In the genomic region with DNA sequence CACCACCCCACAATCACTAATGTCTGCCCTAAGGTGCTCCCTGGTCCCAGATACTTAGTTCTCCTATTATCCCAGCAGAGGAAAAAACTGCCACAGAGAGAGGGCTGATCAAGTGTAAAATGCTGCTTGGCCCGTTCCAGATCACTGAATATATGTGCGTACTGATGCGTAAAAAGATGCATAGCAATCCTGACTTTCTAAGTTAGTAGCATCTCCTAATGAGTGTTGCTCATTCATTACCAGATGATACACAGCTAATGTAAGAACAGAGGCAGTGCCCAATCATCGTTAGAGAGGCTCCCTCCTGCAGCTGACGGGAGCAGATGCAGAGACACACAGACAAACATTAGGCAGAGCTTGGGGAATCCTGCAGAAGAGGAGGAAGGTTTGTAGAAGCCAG, we compare ENCODE assay signal across 25 mouse cellular contexts.
"Had no signal": no experiment of that assay in that cellular context is flagged by ENCODE, and none has a peak within 500 bp of the region (broad histone marks: within the 10 kb centered on the region; RNA-seq: fewer than 3 reads in every experiment).

No protein-coding gene starts in this region.

- H3K27me3 ChIP-seq: heart, embryonic 12.5 days; hindbrain, embryonic 12.5 days; intestine, embryonic 15.5 days; liver, embryonic 12.5 days had no signal

- H3K4me1 ChIP-seq: heart, embryonic 10.5 days; heart, embryonic 12.5 days; hindbrain, embryonic 10.5 days; hindbrain, embryonic 12.5 days; intestine, embryonic 15.5 days; limb, embryonic 12.5 days; liver, embryonic 12.5 days had no signal

- H3K36me3 ChIP-seq: heart, embryonic 10.5 days; heart, embryonic 12.5 days; hindbrain, embryonic 10.5 days; hindbrain, embryonic 12.5 days; intestine, embryonic 15.5 days; limb, embryonic 10.5 days; limb, embryonic 12.5 days; liver, embryonic 12.5 days had no signal

- H3K9ac ChIP-seq: forebrain, postnatal 0 days; heart, embryonic 12.5 days; hindbrain, embryonic 12.5 days; hindbrain, embryonic 14.5 days; intestine, embryonic 15.5 days; limb, embryonic 12.5 days; liver, embryonic 12.5 days; liver, embryonic 14.5 days had no signal

- H3K27ac ChIP-seq: gastrocnemius, adult 2 months; heart, adult 2 months; heart, embryonic 10.5 days; hindbrain, embryonic 10.5 days; hindbrain, embryonic 12.5 days; hindbrain, embryonic 14.5 days; intestine, embryonic 15.5 days; layer of hippocampus, adult 2 months; left cerebral cortex, adult 2 months; limb, embryonic 10.5 days; limb, embryonic 12.5 days; liver, embryonic 12.5 days; liver, embryonic 14.5 days had no signal

- H3K9me3 ChIP-seq: heart, embryonic 10.5 days; hindbrain, embryonic 12.5 days; intestine, embryonic 15.5 days; limb, embryonic 10.5 days; limb, embryonic 12.5 days; liver, embryonic 12.5 days had no signal

- H3K4me2 ChIP-seq: heart, embryonic 12.5 days; hindbrain, embryonic 12.5 days; hindbrain, embryonic 14.5 days; intestine, embryonic 15.5 days; limb, embryonic 12.5 days; liver, embryonic 12.5 days had no signal

- DNase-seq: forebrain, postnatal 0 days; gastrocnemius, adult 2 months; gastrocnemius, postnatal 10 days; gastrocnemius, postnatal 25 days; heart, adult 2 months; heart, postnatal 10 days; heart, postnatal 4 days; kidney, adult 18-20 months; kidney, postnatal 10 days; kidney, postnatal 36 days had no signal

- ATAC-seq: forebrain, postnatal 0 days; hindbrain, embryonic 16.5 days; inflammation-experienced regulatory T-cells, adult 6 months; intestine, embryonic 15.5 days; intestine, postnatal 0 days; liver, embryonic 12.5 days had no signal

- H3K4me3 ChIP-seq: gastrocnemius, adult 2 months; heart, adult 2 months; heart, embryonic 10.5 days; heart, embryonic 12.5 days; hindbrain, embryonic 10.5 days; hindbrain, embryonic 12.5 days; intestine, embryonic 15.5 days; layer of hippocampus, adult 2 months; left cerebral cortex, adult 2 months; limb, embryonic 10.5 days; limb, embryonic 12.5 days; liver, embryonic 12.5 days had no signal
